Mouse (Mus musculus) CH12.LX (cell line): Measurements from ENCODE around the gene Tmem82. TPM values are rescaled to one million over a fixed set of nuclear protein-coding genes. Genes with fewer than 3 reads are reported as not detected.

ENCODE experiments used
- DNase-seq: peaks from one replicate; pipeline ENCODE4 v3.0.0-alpha.2; 2013; ENCODE audit errors: extremely low read depth
- H3K27ac ChIP-seq: 2 replicates; pipeline ENCODE4 v1.5.1; 2012; ENCODE audit warnings: low read depth, mild to moderate bottlenecking, control low read depth, moderate library complexity; ENCODE audit not compliant: insufficient read depth
- H3K27me3 ChIP-seq: replicated peaks from 2 replicates; pipeline ENCODE3; 2012; ENCODE audit warnings: inconsistent platforms
- H3K36me3 ChIP-seq, 2 experiments: replicated peaks in 1 of 2; 2 replicates each; pipeline versions ENCODE3 to v1.6.1; 2012; ENCODE audit warnings: inconsistent platforms in 1 of 2, low read length in 1 of 2, mild to moderate bottlenecking in 1 of 2, mixed read lengths in 1 of 2, moderate library complexity in 1 of 2; ENCODE audit not compliant: control insufficient read depth in 1 of 2, insufficient read depth in 1 of 2
- H3K4me1 ChIP-seq, 2 experiments: 2 replicates each; pipeline ENCODE4 v1.6.1; 2012; ENCODE audit warnings: inconsistent platforms in 1 of 2, moderate library complexity in 1 of 2; ENCODE audit not compliant: insufficient read depth in 2 of 2, control insufficient read depth in 1 of 2
- H3K4me2 ChIP-seq: 2 replicates; pipeline ENCODE4 v1.6.1; 2012; ENCODE audit warnings: low read depth, mild to moderate bottlenecking, control low read depth; ENCODE audit not compliant: poor library complexity, insufficient read depth, severe bottlenecking
- H3K4me3 ChIP-seq, 3 experiments: fragments of 150-350 bp in 1 of 3; sonication (generic) in 1 of 3; replicated peaks in 1 of 3; 2 replicates each; pipeline versions ENCODE3 to v1.5.1; 2011 to 2012; ENCODE audit warnings: low read depth in 2 of 3, low read length in 2 of 3, mild to moderate bottlenecking in 2 of 3, moderate library complexity in 2 of 3, control low read depth in 1 of 3, improper control_type of control experiment in 1 of 3, inconsistent platforms in 1 of 3, mixed read lengths in 1 of 3; ENCODE audit not compliant: poor library complexity in 1 of 3
- H3K79me2 ChIP-seq: replicated peaks from 2 replicates; pipeline ENCODE4 v1.6.1; 2012; ENCODE audit warnings: mild to moderate bottlenecking, moderate library complexity; ENCODE audit not compliant: control insufficient read depth, poor library complexity, insufficient read depth, severe bottlenecking; ENCODE audit errors: extremely low read depth
- H3K9ac ChIP-seq: 2 replicates; pipeline ENCODE4 v1.6.1; 2012; ENCODE audit warnings: low read depth, mild to moderate bottlenecking, control low read depth, moderate library complexity; ENCODE audit not compliant: insufficient read depth
- H3K9me3 ChIP-seq: replicated peaks from 2 replicates; pipeline ENCODE3; 2012; ENCODE audit warnings: low read length, inconsistent platforms, mixed read lengths
- BHLHE40 ChIP-seq: IDR thresholded peaks from 2 replicates; pipeline ENCODE4 v1.6.1; 2011; ENCODE audit warnings: mild to moderate bottlenecking, low read depth, low read length, improper control_type of control experiment
- CTCF ChIP-seq, 2 experiments: IDR thresholded peaks in 1 of 2; conservative IDR thresholded peaks in 1 of 2; 2 replicates each; pipeline ENCODE4 v1.5.1; 2011 to 2012; ENCODE audit warnings: low read depth in 2 of 2, low read length in 2 of 2, improper control_type of control experiment in 1 of 2, inconsistent platforms in 1 of 2, mild to moderate bottlenecking in 1 of 2, moderate library complexity in 1 of 2
- ELF1 ChIP-seq: IDR thresholded peaks from 2 replicates; pipeline ENCODE4 v1.6.1; 2014; ENCODE audit warnings: low read depth, mild to moderate bottlenecking, inconsistent platforms, low read length, improper control_type of control experiment
- HCFC1 ChIP-seq: IDR thresholded peaks from 2 replicates; pipeline ENCODE4 v1.6.1; 2012; ENCODE audit warnings: low read depth, mild to moderate bottlenecking, inconsistent platforms, low read length, improper control_type of control experiment
- MAX ChIP-seq: IDR thresholded peaks from 2 replicates; pipeline ENCODE4 v1.6.1; 2011; ENCODE audit warnings: low read length, improper control_type of control experiment
- PAX5 ChIP-seq: IDR thresholded peaks from 2 replicates; pipeline ENCODE4 v1.6.1; 2012; ENCODE audit warnings: low read length, inconsistent platforms, mixed read lengths
- POLR2AphosphoS2 ChIP-seq: IDR thresholded peaks from 2 replicates; pipeline ENCODE4 v1.6.1; 2011; ENCODE audit warnings: low read depth, low read length, improper control_type of control experiment
- RCOR1 ChIP-seq: conservative IDR thresholded peaks from 2 replicates; pipeline ENCODE4 v1.6.1; 2012; ENCODE audit warnings: low read depth, mild to moderate bottlenecking, inconsistent platforms, low read length, improper control_type of control experiment
- TCF12 ChIP-seq: IDR thresholded peaks from 2 replicates; pipeline ENCODE4 v1.6.1; 2014; ENCODE audit warnings: low read depth, mild to moderate bottlenecking, inconsistent platforms, low read length, improper control_type of control experiment
- UBTF ChIP-seq: IDR thresholded peaks from 2 replicates; pipeline ENCODE4 v1.6.1; 2012; ENCODE audit warnings: low read depth, mild to moderate bottlenecking, inconsistent platforms, low read length, improper control_type of control experiment, moderate library complexity
- USF1 ChIP-seq: IDR thresholded peaks from 2 replicates; pipeline ENCODE4 v1.6.1; 2014; ENCODE audit warnings: low read depth, mild to moderate bottlenecking, inconsistent platforms, low read length, improper control_type of control experiment
- USF2 ChIP-seq: conservative IDR thresholded peaks from 2 replicates; pipeline ENCODE4 v1.6.1; 2011; ENCODE audit warnings: low read depth, low read length, improper control_type of control experiment
- ZKSCAN1 ChIP-seq: IDR thresholded peaks from 2 replicates; pipeline ENCODE4 v1.6.1; 2012; ENCODE audit warnings: low read depth, inconsistent platforms, low read length, improper control_type of control experiment, borderline replicate concordance
- ZMIZ1 ChIP-seq: IDR thresholded peaks from 2 replicates; pipeline ENCODE4 v1.6.1; 2012; ENCODE audit warnings: low read depth, mild to moderate bottlenecking, inconsistent platforms, low read length, improper control_type of control experiment
- ZNF384 ChIP-seq: IDR thresholded peaks from 2 replicates; pipeline ENCODE4 v1.6.1; 2012; ENCODE audit warnings: low read depth, low read length, improper control_type of control experiment, inconsistent platforms
- dilution Hi-C: fragments of 300-500 bp; cut with MboI; formaldehyde crosslinking; loops from 2 replicates; pipeline ENCODE4 v1.14.3; 2020; ENCODE audit warnings: low sequenced_read_pairs; ENCODE audit not compliant: extremely low pct_unique_long_range_greater_than_20kb, extremely low pct_ligation_motif_present
- in situ Hi-C: fragments of 300-500 bp; cut with MboI; formaldehyde crosslinking; loops from 3 replicates; pipeline ENCODE4 v1.14.3; 2019; ENCODE audit warnings: low sequenced_read_pairs, low pct_ligation_motif_present, low pct_unique_long_range_greater_than_20kb, mixed read lengths
- polyA plus RNA-seq: library from polyadenylated mRNA; unstranded; fragments of >175 nt; gene quantifications from 2 replicates; pipeline ENCODE4 v1.2.1, GENCODE M21; 2012; ENCODE audit warnings: low read depth; ENCODE audit not compliant: insufficient read length
- total RNA-seq, 2 experiments: library from RNA; depleted of rRNA; stranded (reverse); fragments of 300-350 nt in 1 of 2; fragments of >200 nt in 1 of 2; gene quantifications; 2 replicates each; pipeline ENCODE4 v1.2.3; 2012 to 2014

Tmem82 gene
- total and polyA plus RNA-seq, 3 experiments: 0.68 to 5.2 (median 2.7) TPM

- in situ Hi-C loops (no loop called here), dilution Hi-C loops (no loop called here)
- H3K27ac ChIP-seq: no peak overlapping the region
- H3K4me3 ChIP-seq: no peak overlapping the region
- no peak overlapping the region for H3K9ac ChIP-seq
- peaks cover 3 to 24% of the 10 kb centered on the region in 2 experiments for H3K4me1 ChIP-seq
- TF ChIP-seq ELF1 (no peak), RCOR1 (no peak), ZKSCAN1 (no peak), MAX (no peak), POLR2AphosphoS2 (no peak), ZMIZ1 (no peak), PAX5 (no peak), TCF12 (no peak), HCFC1 (no peak), BHLHE40 (no peak)
- H3K36me3 ChIP-seq: no peaks in the 10 kb centered on the region
- H3K79me2 ChIP-seq: no peaks in the 10 kb centered on the region
- DNase-seq: no peak
- no peaks in the 10 kb centered on the region for H3K27me3 ChIP-seq
- H3K4me2 ChIP-seq: no peak overlapping the region
- H3K9me3 ChIP-seq: peaks cover 3% of the 10 kb centered on the region
These were observed 45.6 kb downstream of the Tmem82 start for GRCm38 (mm10) chr4:141572668-141573358.

DNA sequence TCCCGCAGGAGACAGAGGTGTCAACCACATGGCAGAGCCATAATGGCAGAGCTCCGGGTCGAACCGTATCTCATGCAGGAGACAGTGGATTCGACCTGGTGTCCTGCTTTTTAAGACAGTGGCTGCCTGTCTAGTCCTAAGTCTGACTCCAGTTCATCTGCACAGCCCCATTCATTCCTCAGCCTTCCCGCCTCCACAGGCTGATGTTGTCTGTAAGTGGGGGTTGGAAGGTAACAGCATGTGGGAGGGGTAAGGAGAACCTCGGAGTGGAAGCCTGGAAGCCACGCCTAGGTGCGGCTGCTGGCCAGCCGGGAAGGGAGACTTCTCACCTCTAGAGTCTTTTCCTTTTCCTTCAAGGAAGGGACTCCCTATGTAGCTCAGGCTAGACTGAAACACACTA is 46.5 kb downstream of the Tmem82 start:
- Histone ChIP-seq H3K4me2 (no peak overlapping the region), H3K36me3 (no peaks in the 10 kb centered on the region), H3K9me3 (peaks cover 3% of the 10 kb centered on the region), H3K79me2 (no peaks in the 10 kb centered on the region)
- no peak for DNase-seq
- dilution Hi-C loops: no loop called here
- TF ChIP-seq USF1 (no peak), CTCF (conservative IDR thresholded peaks at IDR 0.05 in 1 of 2, IDR thresholded peaks at IDR 0.05 in 1 of 2; ENCODE audit: low read depth in 2 of 2, low read length in 2 of 2) (no peak), POLR2AphosphoS2 (no peak)
- TF ChIP-seq, all 38 proteins: peak for 0
- Histone ChIP-seq H3K4me1 (peaks cover 3 to 24% of the 10 kb centered on the region in 2 experiments), H3K4me3 (no peak overlapping the region), H3K9ac (no peak overlapping the region), H3K27ac (no peak overlapping the region), H3K27me3 (no peaks in the 10 kb centered on the region)
- in situ Hi-C loops: no loop called here

DNA sequence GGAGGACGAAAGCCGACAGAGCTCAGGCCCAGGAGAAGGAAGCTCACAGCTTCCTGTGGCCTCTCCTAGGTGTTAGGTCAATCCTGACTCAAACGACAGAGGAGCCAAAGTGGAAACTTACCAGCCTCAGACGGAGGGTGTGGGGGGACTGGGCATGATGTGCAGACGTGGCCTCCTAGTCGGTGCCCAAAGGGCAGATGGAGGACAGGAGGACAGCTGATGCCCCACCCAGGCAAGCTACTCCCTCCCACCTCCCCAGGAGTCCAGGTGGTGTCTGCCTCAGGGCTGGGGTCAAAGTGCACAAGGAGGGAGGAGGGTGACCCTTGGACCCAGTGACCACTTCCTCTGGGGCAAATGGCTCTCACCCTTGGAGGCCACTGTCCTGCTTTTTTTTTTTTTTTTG is 47.1 kb downstream of the Tmem82 start:
- TF ChIP-seq ZNF384 (peak; percentile 37), UBTF (no peak), USF2 (no peak)
- in situ Hi-C loops (no loop called here), dilution Hi-C loops (no loop called here)
- Histone ChIP-seq H3K79me2 (no peaks in the 10 kb centered on the region), H3K27ac (no peak overlapping the region), H3K27me3 (no peaks in the 10 kb centered on the region), H3K36me3 (no peaks in the 10 kb centered on the region), H3K4me1 (peaks cover 3 to 24% of the 10 kb centered on the region in 2 experiments), H3K9ac (no peak overlapping the region), H3K9me3 (no peaks in the 10 kb centered on the region), H3K4me2 (no peak overlapping the region), H3K4me3 (no peak overlapping the region)
- no peak for DNase-seq
